Mouse (Mus musculus) megakaryocyte, embryonic 14.5 days (primary cell): ENCODE data around the gene Dzip1.

ENCODE experiments used
- FLI1 ChIP-seq: IDR thresholded peaks from 2 replicates; pipeline ENCODE4 v1.6.1; 2012; ENCODE audit warnings: low read length, inconsistent platforms, mixed read lengths
- GATA1 ChIP-seq: IDR thresholded peaks from 3 replicates; pipeline ENCODE4 v1.6.1; 2012; ENCODE audit warnings: mixed read lengths, low read length, inconsistent platforms, borderline replicate concordance

DNA sequence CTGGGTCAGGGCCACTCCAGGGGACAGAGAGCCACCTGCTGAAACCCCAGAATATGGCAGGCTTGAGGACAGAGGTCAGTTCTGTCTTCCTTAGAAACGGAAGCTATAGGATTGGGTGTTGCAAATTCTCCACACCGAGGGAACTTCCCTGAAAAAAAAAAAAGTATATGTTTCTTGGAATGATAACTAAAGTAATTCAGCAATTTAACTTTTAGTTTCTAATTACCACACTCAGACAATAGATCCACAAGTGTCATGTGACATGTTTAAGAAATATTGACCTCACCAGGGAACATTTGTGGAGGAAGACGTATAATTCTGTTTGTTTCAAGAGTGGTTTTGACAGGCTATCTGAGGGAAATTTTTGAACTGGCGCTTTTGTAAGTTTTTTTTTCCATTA lies 93.7 kb downstream of the Dzip1 start:
- TF ChIP-seq FLI1 (no peak), GATA1 (no peak)
